Mouse (Mus musculus) liver, embryonic 14.5 days (tissue): ENCODE results near the gene Cyp4f40. TPM values are rescaled to one million over a fixed set of nuclear protein-coding genes. Genes with fewer than 3 reads are reported as not detected.

ENCODE experiments used
- ATAC-seq: fragments of 200-750 bp; cut with Nextera tagmentation; 2 replicates; pipeline ENCODE4 v1.8.0; 2017; ENCODE audit warnings: moderate number of reproducible peaks, mild to moderate bottlenecking, moderate library complexity; ENCODE audit not compliant: insufficient read depth
- DNase-seq, 3 experiments: peaks; one replicate each; pipeline ENCODE4 v3.0.0-alpha.2; 2012 to 2013; ENCODE audit warnings: low read depth in 3 of 3, low spot score in 3 of 3
- H3K27ac ChIP-seq: fragments of 300-500 bp; sonication (generic); 2 replicates; pipeline ENCODE4 v1.5.1; 2014; ENCODE audit warnings: moderate library complexity, mild to moderate bottlenecking, control low read depth, inconsistent platforms
- H3K27me3 ChIP-seq: fragments of 300-500 bp; sonication (generic); 2 replicates; pipeline ENCODE4 v1.6.1; 2014; ENCODE audit warnings: mild to moderate bottlenecking, low read length, moderate library complexity; ENCODE audit not compliant: control insufficient read depth, insufficient read depth
- H3K36me3 ChIP-seq: fragments of 300-500 bp; sonication (generic); replicated peaks from 2 replicates; pipeline ENCODE4 v1.6.1; 2014; ENCODE audit warnings: low read depth; ENCODE audit not compliant: control insufficient read depth, insufficient read depth
- H3K4me1 ChIP-seq, 2 experiments: fragments of 200-500 bp in 1 of 2; fragments of 300-500 bp in 1 of 2; sonication (generic) in 1 of 2; replicated peaks; 2 replicates each; pipeline ENCODE4 v1.6.1; 2012 to 2014; ENCODE audit warnings: antibody characterized with exemption in 1 of 2, inconsistent platforms in 1 of 2, low read length in 1 of 2; ENCODE audit not compliant: control insufficient read depth in 2 of 2, insufficient read depth in 2 of 2
- H3K4me2 ChIP-seq: fragments of 300-500 bp; sonication (generic); 2 replicates; pipeline ENCODE4 v1.6.1; 2014; ENCODE audit warnings: low read depth, mild to moderate bottlenecking, control low read depth, moderate library complexity
- H3K4me3 ChIP-seq, 2 experiments: fragments of 200-500 bp in 1 of 2; fragments of 300-500 bp in 1 of 2; sonication (generic) in 1 of 2; 2 replicates each; pipeline ENCODE4 v1.5.1; 2012 to 2014; ENCODE audit warnings: low read depth in 2 of 2, low read length in 2 of 2, mild to moderate bottlenecking in 2 of 2, control low read depth in 1 of 2, inconsistent platforms in 1 of 2, moderate library complexity in 1 of 2; ENCODE audit not compliant: insufficient read depth in 1 of 2
- H3K9ac ChIP-seq: fragments of 300-500 bp; sonication (generic); replicated peaks from 2 replicates; pipeline ENCODE4 v1.6.1; 2014; ENCODE audit warnings: mild to moderate bottlenecking, control low read depth, moderate library complexity
- H3K9me3 ChIP-seq: fragments of 300-500 bp; sonication (generic); 2 replicates; pipeline ENCODE4 v1.6.1; 2016; ENCODE audit warnings: low read length, mixed read lengths; ENCODE audit not compliant: control insufficient read depth
- CTCF ChIP-seq: IDR thresholded peaks from 2 replicates; pipeline ENCODE4 v1.5.1; 2016; ENCODE audit warnings: antibody characterized with exemption, low read depth, control low read depth
- EP300 ChIP-seq: IDR thresholded peaks from 2 replicates; pipeline ENCODE4 v1.6.1; 2016; ENCODE audit warnings: antibody characterized with exemption, low read depth
- WGBS: fragments of 180-500 bp; shearing (Covaris S2); extraction: QIAGEN DNeasy Blood & Tissue Kit; methylation state at CpG from one replicate; pipeline ENCODE4 v1.1.7; 2014; ENCODE audit not compliant: insufficient replicate concordance; 5-methylcytosine and 5-hydroxymethylcytosine counted together
- polyA plus RNA-seq, 2 experiments: library from polyadenylated mRNA; depleted of rRNA in 1 of 2; stranded (reverse) in 1 of 2; unstranded in 1 of 2; fragments of >200 nt; fragmentation: Nextera tagmentation in 1 of 2; extraction: Ambion mirVana in 1 of 2; gene quantifications; 2 replicates each; pipeline versions ENCODE4 v1.2.1 to v1.2.3; 2012 to 2014

Cyp4f40 gene
- polyA plus RNA-seq, 2 experiments, result not detected

GRCm38 (mm10) chr17:32646631-32647030 lies 12.1 kb upstream of the Cyp4f40 start:
- TF ChIP-seq CTCF (no peak), EP300 (no peak)
- 65% methylated on average over 4 of the region's 4 CpGs for WGBS
- Histone ChIP-seq H3K27ac (no peak overlapping the region), H3K4me3 (no peak overlapping the region), H3K4me1 (no peaks in the 10 kb centered on the region), H3K4me2 (no peak overlapping the region), H3K9ac (no peak overlapping the region), H3K36me3 (no peaks in the 10 kb centered on the region), H3K9me3 (no peaks in the 10 kb centered on the region), H3K27me3 (no peaks in the 10 kb centered on the region)
- ATAC-seq (no peak), DNase-seq (no peak)

- WGBS, result 61% methylated on average over 4 of the region's 4 CpGs
- Histone ChIP-seq H3K4me3 (no peak overlapping the region), H3K4me2 (no peak overlapping the region)
These were observed 4.8 kb upstream of the Cyp4f40 start for GRCm38 (mm10) chr17:32653860-32654259.

GRCm38 (mm10) chr17:32657041-32657440 lies 1.7 kb upstream of the Cyp4f40 start:
- TF ChIP-seq EP300 (no peak), CTCF (no peak)
- Histone ChIP-seq H3K27ac (no peak overlapping the region), H3K9ac (no peak overlapping the region), H3K4me2 (no peak overlapping the region), H3K4me3 (no peak overlapping the region), H3K36me3 (no peaks in the 10 kb centered on the region), H3K4me1 (no peaks in the 10 kb centered on the region), H3K9me3 (no peaks in the 10 kb centered on the region), H3K27me3 (no peaks in the 10 kb centered on the region)
- no peak for DNase-seq
- no peak for ATAC-seq
- WGBS, result 37% methylated on average over 3 of the region's 3 CpGs

More at GRCm38 (mm10) chr17:32653860-32654259, 4.8 kb upstream of the Cyp4f40 start:
- Histone ChIP-seq H3K4me1 (no peaks in the 10 kb centered on the region), H3K36me3 (no peaks in the 10 kb centered on the region), H3K9ac (no peak overlapping the region), H3K27me3 (no peaks in the 10 kb centered on the region), H3K27ac (no peak overlapping the region), H3K9me3 (no peaks in the 10 kb centered on the region)
- no peak for ATAC-seq
- TF ChIP-seq CTCF (no peak), EP300 (no peak)
- DNase-seq, result no peak

GRCm38 (mm10) chr17:32658246-32658645 lies 454 bp upstream of the Cyp4f40 start:
- ATAC-seq, result no peak
- Histone ChIP-seq H3K9ac (no peak overlapping the region), H3K4me3 (no peak overlapping the region), H3K9me3 (no peaks in the 10 kb centered on the region), H3K36me3 (no peaks in the 10 kb centered on the region), H3K27me3 (no peaks in the 10 kb centered on the region), H3K27ac (no peak overlapping the region), H3K4me2 (no peak overlapping the region), H3K4me1 (no peaks in the 10 kb centered on the region)
- DNase-seq, result no peak
- 46% methylated on average over 1 of the region's 1 CpGs for WGBS
- TF ChIP-seq CTCF, result no peak
- no peak for TF ChIP-seq EP300

- H3K36me3 ChIP-seq, result no peaks in the 10 kb centered on the region
- H3K9me3 ChIP-seq, result no peaks in the 10 kb centered on the region
- H3K4me2 ChIP-seq, result no peak overlapping the region
- H3K27ac ChIP-seq, result no peak overlapping the region
- 43% methylated on average over 7 of the region's 7 CpGs for WGBS
- no peaks in the 10 kb centered on the region for H3K4me1 ChIP-seq
- H3K27me3 ChIP-seq, result no peaks in the 10 kb centered on the region
- H3K9ac ChIP-seq, result no peak overlapping the region
- no peak for DNase-seq
- ATAC-seq, result no peak
- TF ChIP-seq EP300, result no peak
- no peak for TF ChIP-seq CTCF
- H3K4me3 ChIP-seq, result no peak overlapping the region
These were observed 15.3 kb downstream of the Cyp4f40 start for GRCm38 (mm10) chr17:32673976-32674375.
